Mouse (Mus musculus) hindbrain, embryonic 16.5 days (tissue): ENCODE data around the gene Foxp1. TPM values are rescaled to one million over a fixed set of nuclear protein-coding genes. Genes with fewer than 3 reads are reported as not detected.

Source experiments
- ATAC-seq: fragments of 200-750 bp; cut with Nextera tagmentation; 2 replicates; pipeline ENCODE4 v1.8.0; 2017; ENCODE audit warnings: moderate TSS enrichment, moderate library complexity
- H3K27ac ChIP-seq: fragments of 300-500 bp; sonication (generic); 2 replicates; pipeline ENCODE4 v1.5.1; 2014; ENCODE audit warnings: low read depth, mild to moderate bottlenecking, control low read depth, low read length, moderate library complexity
- H3K27me3 ChIP-seq: fragments of 300-500 bp; sonication (generic); replicated peaks from 2 replicates; pipeline ENCODE4 v1.6.1; 2014; ENCODE audit warnings: low read length; ENCODE audit not compliant: control insufficient read depth, insufficient read depth
- H3K36me3 ChIP-seq: fragments of 300-500 bp; sonication (generic); 2 replicates; pipeline ENCODE4 v1.6.1; 2014; ENCODE audit warnings: mild to moderate bottlenecking, low read length, moderate library complexity, mixed read lengths; ENCODE audit not compliant: control insufficient read depth, insufficient read depth
- H3K4me1 ChIP-seq: fragments of 300-500 bp; sonication (generic); 2 replicates; pipeline ENCODE4 v1.6.1; 2014; ENCODE audit warnings: low read depth, low read length; ENCODE audit not compliant: control insufficient read depth, insufficient read depth
- H3K4me2 ChIP-seq: fragments of 300-500 bp; sonication (generic); 2 replicates; pipeline ENCODE4 v1.6.1; 2014; ENCODE audit warnings: mild to moderate bottlenecking, low read length, control low read depth, moderate library complexity
- H3K4me3 ChIP-seq: fragments of 300-500 bp; sonication (generic); 2 replicates; pipeline ENCODE4 v1.5.1; 2014; ENCODE audit warnings: mild to moderate bottlenecking, low read length, control low read depth, moderate library complexity
- H3K9ac ChIP-seq: fragments of 300-500 bp; sonication (generic); 2 replicates; pipeline ENCODE4 v1.6.1; 2014; ENCODE audit warnings: low read depth, mild to moderate bottlenecking, control low read depth, low read length, moderate library complexity
- H3K9me3 ChIP-seq: fragments of 300-500 bp; sonication (generic); 2 replicates; pipeline ENCODE4 v1.6.1; 2014; ENCODE audit warnings: mild to moderate bottlenecking, low read length, moderate library complexity; ENCODE audit not compliant: control insufficient read depth
- WGBS: fragments of 180-500 bp; shearing (Covaris S2); extraction: QIAGEN DNeasy Blood & Tissue Kit; methylation state at CpG from one replicate; pipeline ENCODE4 v1.1.7; 2014; 5-methylcytosine and 5-hydroxymethylcytosine counted together
- polyA plus RNA-seq: library from polyadenylated mRNA; unstranded; fragments of >200 nt; fragmentation: Nextera tagmentation; extraction: Ambion mirVana; gene quantifications from 2 replicates; pipeline ENCODE4 v1.2.1, GENCODE M21; 2015

The Foxp1 gene
- polyA plus RNA-seq, 1 experiment from 2014 or later, result 47.8 TPM

DNA sequence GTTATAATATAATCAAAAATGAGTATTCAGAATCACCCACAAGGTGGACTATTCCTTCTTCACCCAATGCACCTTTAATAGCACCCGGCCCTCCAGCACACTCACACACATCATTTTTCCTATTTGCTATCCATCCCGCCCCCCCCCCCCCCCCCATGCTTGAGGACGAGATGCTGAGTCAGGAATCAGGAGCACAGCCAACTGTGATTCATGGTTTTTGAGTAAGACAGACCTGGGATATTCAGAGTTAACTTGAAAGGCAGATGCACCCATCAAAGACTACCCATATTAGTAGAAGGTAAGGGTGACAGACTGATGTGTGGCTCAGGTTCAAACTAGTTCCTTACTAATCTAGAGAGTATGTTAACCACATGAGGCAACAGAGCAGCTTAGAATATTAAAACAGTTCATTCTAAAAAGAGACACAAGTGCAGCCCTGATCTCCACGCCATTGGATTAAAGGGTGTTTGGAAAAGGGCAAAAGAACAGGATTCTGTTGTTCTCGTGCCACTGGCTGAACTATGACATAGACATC, 273.0 kb downstream of the Foxp1 start:
- WGBS, result 71% methylated on average over 5 of the region's 5 CpGs
- no peak overlapping the region for H3K4me3 ChIP-seq

GRCm38 (mm10) chr6:99248396-99248795, 274.1 kb downstream of the Foxp1 start:
- Histone ChIP-seq H3K9me3 (no peaks in the 10 kb centered on the region), H3K27me3 (no peaks in the 10 kb centered on the region), H3K4me1 (no peaks in the 10 kb centered on the region), H3K36me3 (no peaks in the 10 kb centered on the region), H3K4me3 (no peak overlapping the region), H3K9ac (no peak overlapping the region), H3K4me2 (no peak overlapping the region), H3K27ac (no peak overlapping the region)
- 87% methylated on average over 8 of the region's 8 CpGs for WGBS
- ATAC-seq, result no peak

More for the DNA sequence above, 273.0 kb downstream of the Foxp1 start:
- Histone ChIP-seq H3K9me3 (no peaks in the 10 kb centered on the region), H3K36me3 (no peaks in the 10 kb centered on the region), H3K27me3 (no peaks in the 10 kb centered on the region), H3K4me2 (no peak overlapping the region), H3K27ac (no peak overlapping the region), H3K4me1 (no peaks in the 10 kb centered on the region), H3K9ac (no peak overlapping the region)
- no peak for ATAC-seq

DNA sequence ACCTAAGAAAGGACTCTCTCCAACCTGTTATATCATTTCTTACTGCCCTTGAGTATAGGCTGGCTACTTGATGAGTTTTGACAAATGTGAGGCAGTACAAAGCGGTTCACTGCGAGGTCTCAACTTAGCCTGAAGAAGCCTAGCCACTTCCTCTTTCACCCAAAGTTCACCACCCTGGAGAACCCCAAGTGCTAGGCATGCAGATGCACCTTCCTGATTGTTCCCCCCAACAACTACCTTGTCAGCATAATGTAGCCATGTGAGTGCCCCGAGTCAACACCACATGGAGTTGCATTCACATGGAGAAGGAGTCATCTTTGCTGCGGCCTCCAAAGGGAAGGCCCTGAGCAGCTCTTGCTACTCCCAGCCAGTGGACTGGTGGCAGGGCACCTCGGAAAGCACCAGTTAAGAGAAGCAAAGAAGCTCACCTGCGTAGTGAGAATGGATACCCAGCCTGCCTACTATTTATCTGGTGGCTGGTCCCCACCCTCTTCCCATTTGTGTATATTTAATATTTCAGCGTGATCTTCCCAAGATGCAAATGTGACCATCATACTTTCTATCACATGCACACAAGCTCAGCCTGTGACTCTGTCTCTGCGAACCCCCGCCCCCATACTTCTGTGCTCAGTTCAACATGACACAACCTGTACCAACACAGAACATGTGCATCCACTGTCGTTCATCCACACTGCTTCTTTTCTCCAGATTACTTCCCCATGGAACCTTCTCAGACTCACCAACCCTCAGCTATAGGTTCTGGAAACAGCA, 280.7 kb downstream of the Foxp1 start:
- Histone ChIP-seq H3K36me3 (no peaks in the 10 kb centered on the region), H3K9me3 (no peaks in the 10 kb centered on the region), H3K4me2 (no peak overlapping the region), H3K4me3 (no peak overlapping the region), H3K27ac (no peak overlapping the region), H3K9ac (no peak overlapping the region), H3K27me3 (no peaks in the 10 kb centered on the region), H3K4me1 (no peaks in the 10 kb centered on the region)
- WGBS, result 95% methylated on average over 10 of the region's 10 CpGs
- ATAC-seq, result no peak

DNA sequence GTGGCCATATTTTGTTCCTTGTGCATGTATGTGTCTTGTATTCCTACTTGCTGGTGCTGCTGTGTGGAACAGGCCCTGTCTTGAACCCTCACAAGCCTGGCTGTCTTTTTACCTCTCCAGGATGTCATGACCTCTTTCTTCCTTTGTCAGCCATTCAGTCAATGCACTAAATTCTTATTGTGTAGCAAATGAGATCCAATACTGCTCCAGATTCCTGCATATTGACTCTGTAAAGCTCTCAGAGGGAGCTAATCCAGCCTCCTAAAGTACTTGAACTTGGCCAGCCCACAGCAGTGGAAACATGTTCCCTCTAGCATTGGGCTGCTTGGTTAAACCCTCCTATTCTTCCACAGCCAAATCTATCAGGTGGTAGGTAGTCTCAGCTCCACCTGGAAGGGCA, 281.8 kb downstream of the Foxp1 start:
- no peak for ATAC-seq
- Histone ChIP-seq H3K27me3 (no peaks in the 10 kb centered on the region), H3K9ac (no peak overlapping the region), H3K4me3 (no peak overlapping the region), H3K9me3 (no peaks in the 10 kb centered on the region), H3K4me2 (no peak overlapping the region), H3K27ac (no peak overlapping the region), H3K36me3 (no peaks in the 10 kb centered on the region), H3K4me1 (no peaks in the 10 kb centered on the region)

- no peak overlapping the region for H3K4me3 ChIP-seq
- ATAC-seq, result no peak
- no peak overlapping the region for H3K27ac ChIP-seq
- H3K4me2 ChIP-seq, result no peak overlapping the region
- H3K4me1 ChIP-seq, result no peaks in the 10 kb centered on the region
- WGBS, result 90% methylated on average over 8 of the region's 8 CpGs
- H3K9ac ChIP-seq, result no peak overlapping the region
- H3K9me3 ChIP-seq, result no peaks in the 10 kb centered on the region
- no peaks in the 10 kb centered on the region for H3K36me3 ChIP-seq
- H3K27me3 ChIP-seq, result no peaks in the 10 kb centered on the region
Measured at GRCm38 (mm10) chr6:99235588-99235987, 286.9 kb downstream of the Foxp1 start.

- WGBS, result 64% methylated on average over 10 of the region's 10 CpGs
- no peak overlapping the region for H3K4me3 ChIP-seq
Measured at GRCm38 (mm10) chr6:99233411-99233810, 289.1 kb downstream of the Foxp1 start.

GRCm38 (mm10) chr6:99228336-99228870, 294.1 kb downstream of the Foxp1 start:
- ATAC-seq, result no peak
- peaks cover 3% of the 10 kb centered on the region; the same call in 1 of the 2 replicates for H3K4me1 ChIP-seq
- H3K36me3 ChIP-seq, result no peaks in the 10 kb centered on the region
- no peak overlapping the region for H3K4me3 ChIP-seq
- H3K27me3 ChIP-seq, result no peaks in the 10 kb centered on the region
- WGBS, result 72% methylated on average over 6 of the region's 6 CpGs
- H3K9ac ChIP-seq, result no peak overlapping the region
- no peaks in the 10 kb centered on the region for H3K9me3 ChIP-seq
- no peak overlapping the region for H3K4me2 ChIP-seq
- no peak overlapping the region for H3K27ac ChIP-seq

More at GRCm38 (mm10) chr6:99233411-99233810, 289.1 kb downstream of the Foxp1 start:
- no peak for ATAC-seq
- H3K36me3 ChIP-seq, result no peaks in the 10 kb centered on the region
- no peaks in the 10 kb centered on the region for H3K4me1 ChIP-seq
- H3K9me3 ChIP-seq, result no peaks in the 10 kb centered on the region
- H3K9ac ChIP-seq, result no peak overlapping the region
- H3K27ac ChIP-seq, result no peak overlapping the region
- H3K27me3 ChIP-seq, result no peaks in the 10 kb centered on the region
- H3K4me2 ChIP-seq, result no peak overlapping the region

GRCm38 (mm10) chr6:99221147-99221546, 301.4 kb downstream of the Foxp1 start:
- Histone ChIP-seq H3K9ac (no peak overlapping the region), H3K36me3 (no peaks in the 10 kb centered on the region), H3K4me3 (no peak overlapping the region), H3K27me3 (no peaks in the 10 kb centered on the region), H3K4me1 (peaks cover 3% of the 10 kb centered on the region; the same call in 1 of the 2 replicates), H3K27ac (no peak overlapping the region), H3K4me2 (no peak overlapping the region), H3K9me3 (no peaks in the 10 kb centered on the region)
- ATAC-seq, result no peak
- WGBS, result 92% methylated on average over 5 of the region's 5 CpGs

DNA sequence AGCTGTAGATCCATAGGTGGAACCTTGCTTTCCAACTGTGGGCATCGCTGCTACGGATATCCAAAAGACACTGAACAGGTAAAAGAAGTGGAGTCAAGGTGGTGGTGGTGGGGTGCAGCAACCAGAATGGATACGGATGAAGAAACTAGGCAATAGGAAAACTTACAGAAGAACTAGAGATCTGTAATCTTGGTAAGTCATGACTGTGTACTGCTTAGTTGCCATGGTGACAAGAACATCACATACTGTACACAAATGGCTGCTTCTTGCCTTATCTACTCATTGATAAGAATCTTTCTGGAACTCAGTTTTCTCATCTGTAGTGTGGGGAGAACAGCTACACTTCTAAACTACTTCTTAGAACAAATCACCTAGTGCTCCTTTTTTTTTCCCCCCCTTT, 302.0 kb downstream of the Foxp1 start:
- H3K36me3 ChIP-seq, result no peaks in the 10 kb centered on the region
- ATAC-seq, result no peak
- no peak overlapping the region for H3K27ac ChIP-seq
- peaks cover 3% of the 10 kb centered on the region; the same call in 1 of the 2 replicates for H3K4me1 ChIP-seq
- no peak overlapping the region for H3K4me3 ChIP-seq
- WGBS, result 94% methylated on average over 3 of the region's 3 CpGs
- no peaks in the 10 kb centered on the region for H3K27me3 ChIP-seq
- no peaks in the 10 kb centered on the region for H3K9me3 ChIP-seq
- H3K4me2 ChIP-seq, result no peak overlapping the region
- H3K9ac ChIP-seq, result no peak overlapping the region
